Mouse (Mus musculus) C2C12 (cell line): ENCODE results near the gene Atp11b. TPM values are rescaled to one million over a fixed set of nuclear protein-coding genes. Genes with fewer than 3 reads are reported as not detected.

Source experiments
- H3K27me3 ChIP-seq: one replicate; pipeline ENCODE4 v1.6.1; 2011; ENCODE audit not compliant: control insufficient read depth, insufficient read depth, insufficient read length
- H3K36me3 ChIP-seq: one replicate; pipeline ENCODE4 v1.6.1; 2011; ENCODE audit not compliant: control insufficient read depth, insufficient read depth
- H3K4me3 ChIP-seq: one replicate; pipeline ENCODE4 v1.5.1; 2011; ENCODE audit warnings: mild to moderate bottlenecking, control low read depth; ENCODE audit not compliant: poor library complexity, insufficient read depth, severe bottlenecking
- H3K79me2 ChIP-seq: one replicate; pipeline ENCODE4 v1.6.1; 2011; ENCODE audit not compliant: control insufficient read depth, insufficient read depth
- H3K79me3 ChIP-seq: one replicate; pipeline ENCODE4 v1.6.1; 2011; ENCODE audit warnings: low read depth, control low read depth
- H3ac ChIP-seq: one replicate; pipeline ENCODE3; 2011; ENCODE audit warnings: low read depth; ENCODE audit not compliant: control insufficient read depth, insufficient read length
- CEBPB ChIP-seq: IDR thresholded peaks from one replicate; pipeline ENCODE4 v1.6.1; 2011; ENCODE audit warnings: low read depth, mild to moderate bottlenecking, control low read depth, moderate library complexity
- CTCF ChIP-seq: IDR thresholded peaks from one replicate; pipeline ENCODE4 v1.5.1; 2011; ENCODE audit not compliant: control insufficient read depth, insufficient read depth, insufficient read length
- FOSL1 ChIP-seq: IDR thresholded peaks from one replicate; pipeline ENCODE4 v1.8.0; 2011; ENCODE audit warnings: mild to moderate bottlenecking, low read length; ENCODE audit not compliant: poor library complexity, insufficient read depth, severe bottlenecking
- MAX ChIP-seq: IDR thresholded peaks from one replicate; pipeline ENCODE4 v1.6.1; 2011; ENCODE audit warnings: mild to moderate bottlenecking, control low read depth
- MYOD1 ChIP-seq: IDR thresholded peaks from one replicate; pipeline ENCODE4 v1.6.1; 2011; ENCODE audit warnings: low read depth; ENCODE audit not compliant: control insufficient read depth, insufficient read length
- MYOG ChIP-seq: IDR thresholded peaks from one replicate; pipeline ENCODE4 v1.6.1; 2011; ENCODE audit not compliant: control insufficient read depth, insufficient read length; ENCODE audit errors: extremely low read depth
- USF1 ChIP-seq: IDR thresholded peaks from one replicate; pipeline ENCODE4 v1.6.1; 2011; ENCODE audit warnings: low read depth, mild to moderate bottlenecking, control low read depth, moderate library complexity
- polyA plus RNA-seq: library from polyadenylated mRNA; unstranded; fragments of >200 nt; fragmentation: generic; extraction: Trizol; gene quantifications from one replicate; pipeline ENCODE4 v1.2.1, GENCODE M21; 2012; ENCODE audit warnings: missing spikeins

The Atp11b gene
- polyA plus RNA-seq, 1 experiment = 4.2 TPM

DNA sequence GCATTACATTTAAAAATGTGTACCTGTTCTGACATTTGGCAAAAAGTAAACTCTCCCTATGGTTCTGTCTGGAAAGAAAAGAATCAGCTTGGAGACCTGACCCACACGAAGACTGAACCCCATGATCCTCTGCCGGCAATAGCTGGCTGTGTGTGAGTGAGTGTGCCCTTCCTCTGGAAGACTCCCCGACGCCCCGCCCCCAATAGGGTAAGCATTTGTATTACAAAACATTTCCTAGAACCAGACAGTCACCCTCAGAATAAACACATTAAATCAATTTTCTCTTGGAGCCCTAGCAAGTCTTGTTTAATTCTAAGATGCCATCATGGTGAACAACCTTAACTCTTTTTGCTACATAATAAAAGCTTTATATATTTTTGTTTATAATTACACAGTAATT is 139.2 kb downstream of the Atp11b start:
- TF ChIP-seq MAX (no peak), CEBPB (no peak), USF1 (no peak), FOSL1 (no peak), MYOG (no peak)
- Histone ChIP-seq H3K4me3 (no peak overlapping the region), H3K27me3 (no peaks in the 10 kb centered on the region), H3K36me3 (peaks cover 15% of the 10 kb centered on the region), H3ac (no peak overlapping the region), H3K79me2 (no peaks in the 10 kb centered on the region), H3K79me3 (no peaks in the 10 kb centered on the region)

DNA sequence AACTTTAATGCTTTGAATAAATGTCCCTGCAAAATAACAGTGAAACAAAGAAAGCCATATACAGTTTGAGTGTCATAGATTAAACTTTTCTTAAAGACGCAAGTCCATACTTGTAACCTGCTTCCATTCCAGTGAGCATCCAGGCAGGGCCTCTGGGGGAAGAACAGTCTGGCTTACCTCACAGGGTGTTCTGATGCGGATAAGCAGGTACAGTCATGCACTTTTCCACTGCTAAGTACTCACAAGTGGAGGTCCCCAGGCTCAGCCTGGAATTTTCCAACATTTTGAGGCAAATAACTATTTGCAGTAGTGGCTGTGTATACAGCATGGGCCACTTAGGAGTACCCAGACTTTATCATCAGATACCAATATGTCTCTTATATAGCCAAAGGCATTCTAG is 144.0 kb downstream of the Atp11b start:
- Histone ChIP-seq H3K79me3 (peaks cover 2% of the 10 kb centered on the region), H3ac (no peak overlapping the region), H3K4me3 (no peak overlapping the region), H3K79me2 (no peaks in the 10 kb centered on the region), H3K27me3 (no peaks in the 10 kb centered on the region), H3K36me3 (peaks cover 14% of the 10 kb centered on the region)
- TF ChIP-seq CTCF (no peak), CEBPB (no peak), MYOD1 (no peak), USF1 (no peak), MYOG (no peak), FOSL1 (no peak), MAX (no peak)

DNA sequence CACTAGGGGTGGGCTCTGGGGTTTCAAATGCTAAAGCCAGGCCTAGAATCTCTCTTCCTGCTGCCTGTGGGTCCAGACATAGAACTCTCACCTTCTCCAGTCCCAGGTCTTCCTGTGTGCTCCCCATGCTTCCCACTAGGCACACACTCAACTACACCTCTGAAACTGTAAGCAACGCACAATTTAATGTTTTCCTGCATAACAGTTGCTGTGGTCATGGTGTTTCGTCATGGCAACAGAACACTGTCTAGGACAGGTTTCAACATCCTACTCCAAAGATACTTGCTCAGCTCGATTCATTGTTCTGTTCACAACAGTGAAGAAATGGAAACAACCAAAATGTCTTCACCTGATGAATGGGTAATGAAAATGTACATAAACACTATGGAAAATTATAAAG is 145.2 kb downstream of the Atp11b start:
- Histone ChIP-seq H3K79me3 (peaks cover 2% of the 10 kb centered on the region), H3K4me3 (no peak overlapping the region), H3K27me3 (no peaks in the 10 kb centered on the region), H3ac (no peak overlapping the region), H3K79me2 (no peaks in the 10 kb centered on the region), H3K36me3 (peaks cover 14% of the 10 kb centered on the region)
- TF ChIP-seq CTCF (no peak), MAX (no peak), MYOD1 (no peak)

DNA sequence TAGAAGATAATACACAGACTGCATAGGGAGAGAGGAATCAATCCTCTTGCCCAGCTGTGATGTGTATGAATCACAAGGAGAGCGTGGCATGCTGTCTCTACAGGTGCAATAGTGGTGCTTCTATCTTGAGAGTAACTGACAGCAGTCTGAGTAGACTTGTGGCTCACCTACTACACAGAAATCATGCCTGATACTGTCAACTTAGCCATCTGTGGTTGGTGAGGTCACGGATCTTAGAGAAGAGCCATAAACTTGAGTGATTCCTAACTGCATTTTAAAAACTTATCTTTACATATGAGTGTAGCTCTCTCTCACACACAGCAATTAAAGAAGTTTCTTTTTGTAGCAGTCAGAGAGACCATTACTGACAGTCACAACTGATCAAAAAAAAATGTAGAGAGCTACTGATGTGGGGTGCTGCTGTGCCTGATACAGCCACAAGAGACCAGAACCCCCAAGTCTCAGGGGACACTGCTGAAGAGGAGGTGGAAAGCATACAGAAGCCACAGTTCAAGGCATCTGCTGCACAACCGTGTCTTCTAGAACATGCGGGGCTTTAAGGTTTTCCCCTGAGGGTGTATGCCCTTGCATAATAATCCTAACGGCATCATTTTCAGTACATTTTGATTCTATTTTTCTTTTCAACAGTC is 146.8 kb downstream of the Atp11b start:
- Histone ChIP-seq H3K27me3 (no peaks in the 10 kb centered on the region), H3K36me3 (peaks cover 14% of the 10 kb centered on the region), H3ac (no peak overlapping the region), H3K79me3 (peaks cover 2% of the 10 kb centered on the region), H3K79me2 (no peaks in the 10 kb centered on the region), H3K4me3 (no peak overlapping the region)
- no peak for TF ChIP-seq CTCF
- no peak for TF ChIP-seq FOSL1
- TF ChIP-seq MAX = no peak

Other genes starting within 250 kb of the Atp11b start
- gene Dcun1d1, start 183.3 kb downstream of the Atp11b start, polyA plus RNA-seq = 13.2 TPM
- gene Mccc1, start 246.6 kb downstream of the Atp11b start, polyA plus RNA-seq = 8.1 TPM